Mouse (Mus musculus) thymus, postnatal 0 days (tissue): ENCODE results near the gene Nkapd1. TPM values are rescaled to one million over a fixed set of nuclear protein-coding genes. Genes with fewer than 3 reads are reported as not detected.
A peak's percentile ranks its signal among the peaks of the same experiment; 100 is the strongest.

ENCODE experiments used
- DNase-seq: peaks from one replicate; pipeline ENCODE4 v3.0.0-alpha.2; 2015; ENCODE audit warnings: low spot score
- polyA plus RNA-seq: library from polyadenylated mRNA; unstranded; fragments of >200 nt; fragmentation: Nextera tagmentation; extraction: Ambion mirVana; gene quantifications from 2 replicates; pipeline ENCODE4 v1.2.1, GENCODE M21; 2015

Gene Nkapd1
- polyA plus RNA-seq, 1 experiment from 2014 or later: 30.9 TPM

DNA sequence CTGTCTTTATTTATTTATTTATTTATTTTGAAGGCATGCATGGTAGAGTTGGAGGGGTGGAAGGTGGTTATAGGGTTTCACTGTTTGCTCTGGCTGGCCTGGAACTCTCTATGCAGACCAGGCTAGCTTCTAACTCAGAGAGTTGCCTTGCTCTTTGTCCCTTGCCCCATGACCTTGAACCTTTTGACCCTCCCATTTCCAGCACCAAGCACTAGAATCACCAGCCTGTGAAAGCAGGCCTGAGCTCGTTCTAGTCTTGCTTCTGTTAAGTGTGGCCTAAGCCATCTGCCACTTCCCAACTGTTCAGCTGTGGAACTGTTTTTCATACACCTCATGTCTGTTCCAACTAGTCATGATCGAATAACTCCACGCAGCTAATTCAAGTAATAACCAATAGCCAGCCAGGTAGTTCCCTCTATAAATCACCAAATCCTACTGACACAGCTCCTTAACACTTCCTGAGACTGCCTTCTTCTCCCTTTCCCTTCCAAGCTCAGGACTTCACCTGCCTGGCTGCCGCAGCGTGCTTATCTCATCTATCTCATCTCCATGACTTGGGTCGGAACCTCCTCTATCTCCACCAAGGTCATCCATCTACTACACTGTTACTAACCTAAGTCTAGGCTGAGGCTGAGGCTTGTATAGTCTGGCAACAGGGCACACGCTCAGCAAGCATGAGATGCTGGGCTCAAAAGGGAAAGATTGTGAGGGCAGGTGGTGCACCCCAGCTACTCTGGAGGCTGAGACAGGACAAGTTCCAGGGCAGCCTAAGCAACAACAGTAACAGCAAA lies 15.0 kb downstream of the Nkapd1 start:
- DNase-seq: no peak

DNA sequence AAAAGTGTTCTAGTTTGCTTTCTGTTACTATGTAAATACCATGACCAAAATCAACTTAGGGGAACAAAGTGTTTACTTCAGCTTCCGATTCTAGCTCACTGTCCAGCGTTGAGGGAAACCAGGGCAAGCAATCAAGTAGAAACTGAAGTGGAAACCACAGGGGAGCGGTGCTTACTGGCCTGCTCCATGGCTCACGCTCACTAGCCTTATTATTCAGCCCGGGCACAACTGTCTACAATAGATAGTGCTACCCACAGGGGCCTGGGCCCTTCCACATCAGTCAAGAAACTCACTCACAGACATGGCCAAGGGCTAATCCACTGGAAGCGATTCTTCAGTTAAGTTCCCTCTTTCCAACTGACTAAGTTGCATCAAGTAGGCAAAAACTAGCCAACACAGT lies 15.7 kb downstream of the Nkapd1 start:
- no peak for DNase-seq

DNA sequence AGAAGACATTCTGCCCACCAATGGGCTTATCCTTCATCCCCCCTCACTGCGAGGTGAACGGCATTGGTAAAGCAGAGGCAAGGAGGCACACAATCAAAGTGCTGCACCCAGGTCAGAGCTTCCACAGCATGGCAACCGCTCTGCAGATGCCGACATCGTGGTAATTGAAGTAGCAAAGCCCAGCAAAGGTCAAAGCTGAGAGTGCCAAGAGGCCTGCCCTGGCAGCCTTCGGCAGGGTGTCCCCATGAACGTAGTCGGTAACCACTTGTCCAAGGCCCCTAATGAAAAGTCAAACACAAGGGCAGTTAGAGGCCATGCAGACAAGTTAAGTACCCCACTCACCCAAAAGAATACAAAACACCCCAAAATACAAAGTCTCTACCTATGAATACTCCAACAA lies 20.3 kb downstream of the Nkapd1 start:
- no peak for DNase-seq

DNA sequence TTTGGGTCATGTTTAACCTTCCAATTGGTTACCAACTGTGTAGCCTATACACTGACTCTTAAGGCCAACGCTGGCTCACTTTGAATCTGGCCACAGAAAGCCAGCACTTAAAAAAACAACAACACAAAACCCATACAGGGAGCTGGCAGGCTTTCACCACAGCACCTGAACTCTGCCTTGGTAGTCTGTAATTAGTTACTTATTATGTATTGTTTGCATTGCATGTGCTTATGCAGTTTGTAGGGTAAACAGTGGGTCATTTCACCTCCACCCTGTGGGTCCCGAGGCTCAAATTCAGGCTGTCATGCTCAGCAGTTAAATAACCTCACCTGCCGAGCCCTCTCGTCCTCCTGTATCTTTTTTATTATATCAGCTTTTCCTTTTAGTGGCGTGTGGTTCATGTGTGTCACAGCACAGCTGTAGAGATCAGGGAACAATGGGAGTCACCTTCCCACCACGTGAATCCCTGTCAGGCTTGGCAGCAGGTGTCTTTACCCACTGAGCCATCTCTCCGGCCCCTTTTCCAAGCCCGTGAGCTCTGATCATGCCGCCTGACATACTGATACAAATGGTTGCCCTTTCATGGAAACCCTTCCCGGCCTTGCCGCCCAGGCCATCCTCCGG lies 22.4 kb downstream of the Nkapd1 start:
- DNase-seq: no peak

DNA sequence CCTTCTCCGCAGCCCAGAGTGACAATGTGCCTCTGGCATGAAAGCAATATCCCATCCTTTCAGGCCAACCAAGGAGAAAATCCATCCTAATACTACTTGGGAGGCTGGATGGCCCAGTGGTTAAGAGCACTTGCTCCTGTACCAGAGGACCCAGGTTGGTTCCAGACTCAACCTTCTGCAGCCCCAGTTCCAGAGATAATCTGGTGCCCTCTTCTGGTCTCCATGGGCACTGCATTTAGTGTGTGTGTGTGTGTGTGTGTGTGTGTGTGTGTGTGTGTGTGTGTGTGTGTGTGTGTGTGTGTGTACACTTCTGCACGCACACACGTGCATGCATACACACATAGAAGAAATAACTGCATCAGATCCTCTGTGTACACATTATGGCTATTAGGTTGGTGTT lies 23.7 kb downstream of the Nkapd1 start:
- peak; percentile 62 for DNase-seq

DNA sequence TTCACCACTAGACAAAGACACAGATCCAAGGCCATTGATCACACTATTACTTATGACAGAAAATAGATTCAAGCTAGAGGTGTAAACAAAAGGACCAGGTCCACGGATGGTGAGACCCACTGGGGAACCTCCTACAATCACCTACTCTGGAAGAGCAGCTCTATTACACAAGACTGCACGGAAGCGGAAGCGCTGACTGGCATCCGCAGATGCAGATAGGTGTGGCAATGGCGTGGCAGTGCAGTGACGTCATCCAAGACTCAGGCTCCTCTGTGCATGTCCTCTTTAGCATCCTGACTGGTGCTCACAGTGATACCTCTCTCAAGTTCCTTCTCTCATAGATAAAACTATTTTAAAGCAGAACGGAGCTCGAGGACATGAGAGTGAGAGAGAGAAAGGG lies 24.3 kb downstream of the Nkapd1 start:
- DNase-seq: no peak

DNA sequence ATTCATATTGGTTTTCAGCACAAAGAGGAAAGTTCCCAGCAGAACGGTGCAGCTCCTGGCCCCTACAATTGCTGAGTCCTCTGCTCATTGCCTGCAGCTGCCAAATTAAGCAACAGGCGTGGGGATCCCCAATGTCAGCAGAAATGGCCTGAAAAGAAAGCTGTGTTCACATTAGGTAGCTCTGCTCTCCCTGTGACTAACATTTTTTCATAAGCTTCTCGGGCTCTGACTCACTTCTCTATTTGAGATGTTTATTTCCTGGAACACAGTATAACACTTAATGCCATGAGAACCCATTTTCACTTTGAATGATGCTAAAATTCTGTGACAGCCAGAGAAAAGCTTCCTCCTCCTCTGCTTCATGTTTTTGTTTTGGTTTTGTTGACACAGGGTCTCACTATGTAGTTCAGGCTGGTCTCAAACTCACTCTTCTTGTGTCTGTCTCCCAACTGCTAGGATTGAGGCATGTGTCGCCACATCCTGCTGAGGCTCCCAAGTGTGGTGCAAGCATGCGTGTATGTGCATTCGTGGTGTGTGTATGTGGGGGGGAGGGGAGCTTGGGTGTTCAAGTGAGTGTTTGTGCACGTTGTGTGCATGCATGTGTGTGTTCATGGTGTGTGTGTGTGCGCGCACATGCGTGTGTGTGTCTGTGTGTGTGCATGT lies 26.3 kb downstream of the Nkapd1 start:
- peak; percentile 20 for DNase-seq

DNA sequence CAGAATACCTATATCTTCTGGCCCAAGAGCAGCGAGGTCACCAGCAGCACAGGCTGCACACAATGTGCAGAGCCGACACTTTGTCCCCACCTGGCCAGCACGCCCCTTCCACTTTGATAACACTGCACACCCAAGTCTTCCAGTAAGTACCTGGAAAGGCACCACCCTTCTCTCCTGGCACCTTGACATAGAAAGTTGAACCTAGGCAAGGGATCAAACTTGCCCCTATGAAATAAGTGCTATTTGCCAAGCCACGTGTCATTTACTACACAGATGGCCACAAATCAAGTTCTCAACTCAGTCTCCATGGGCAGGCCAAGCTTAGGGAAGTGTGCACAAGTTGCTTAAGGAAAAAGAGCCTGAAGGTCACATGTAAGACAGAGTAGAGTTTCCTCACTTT lies 30.3 kb downstream of the Nkapd1 start:
- DNase-seq: no peak

DNA sequence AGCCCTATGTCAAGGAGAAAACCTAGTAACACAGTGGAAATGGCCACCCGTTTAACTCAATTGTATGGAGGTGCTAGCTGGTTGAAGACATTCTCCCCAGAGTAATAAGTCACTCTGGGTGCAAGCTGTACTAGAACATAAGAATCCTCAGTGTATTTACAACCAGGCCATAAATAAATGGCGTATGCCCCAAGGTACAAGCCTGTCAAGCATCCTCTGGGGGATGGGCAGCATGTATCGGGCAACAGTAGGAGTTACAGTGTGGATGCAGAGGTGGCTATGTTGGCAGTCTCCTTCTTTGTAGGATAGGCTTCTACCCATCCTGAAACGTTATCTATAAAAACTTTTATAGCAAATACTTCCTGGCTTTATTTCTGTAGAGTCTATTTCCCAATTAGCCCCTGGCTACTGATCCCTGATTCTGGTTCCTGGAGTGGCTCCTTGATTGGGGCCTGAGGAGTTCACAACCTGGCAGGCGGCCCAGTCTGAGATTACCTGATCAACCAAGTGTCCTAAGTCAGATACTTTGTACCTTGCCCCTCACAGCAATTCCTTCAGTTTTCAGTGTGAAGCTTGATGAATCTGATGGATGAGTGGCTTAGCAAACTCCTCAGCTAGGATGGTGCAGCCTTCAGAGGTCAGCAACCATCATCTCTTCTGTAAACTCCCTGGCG lies 32.0 kb downstream of the Nkapd1 start:
- no peak for DNase-seq

DNA sequence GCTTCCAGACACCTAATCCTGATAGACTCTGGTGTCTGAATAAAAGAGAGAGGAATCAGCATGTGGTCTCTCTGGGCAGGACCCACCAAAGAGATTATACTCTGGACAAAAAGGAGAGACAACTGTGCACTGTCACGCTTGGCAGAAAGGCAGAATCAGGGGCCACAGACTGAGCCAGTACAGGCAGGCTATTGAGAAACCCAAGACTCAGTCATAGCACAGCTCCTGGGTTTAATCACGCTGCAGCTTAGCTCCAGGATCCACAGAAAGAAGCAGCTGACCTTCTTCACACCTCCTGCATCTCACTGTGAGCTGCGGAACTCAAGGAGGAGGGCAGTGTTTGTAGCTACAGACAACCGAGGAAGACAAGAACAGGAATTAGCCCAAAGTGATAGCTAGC lies 36.9 kb downstream of the Nkapd1 start:
- no peak for DNase-seq

DNA sequence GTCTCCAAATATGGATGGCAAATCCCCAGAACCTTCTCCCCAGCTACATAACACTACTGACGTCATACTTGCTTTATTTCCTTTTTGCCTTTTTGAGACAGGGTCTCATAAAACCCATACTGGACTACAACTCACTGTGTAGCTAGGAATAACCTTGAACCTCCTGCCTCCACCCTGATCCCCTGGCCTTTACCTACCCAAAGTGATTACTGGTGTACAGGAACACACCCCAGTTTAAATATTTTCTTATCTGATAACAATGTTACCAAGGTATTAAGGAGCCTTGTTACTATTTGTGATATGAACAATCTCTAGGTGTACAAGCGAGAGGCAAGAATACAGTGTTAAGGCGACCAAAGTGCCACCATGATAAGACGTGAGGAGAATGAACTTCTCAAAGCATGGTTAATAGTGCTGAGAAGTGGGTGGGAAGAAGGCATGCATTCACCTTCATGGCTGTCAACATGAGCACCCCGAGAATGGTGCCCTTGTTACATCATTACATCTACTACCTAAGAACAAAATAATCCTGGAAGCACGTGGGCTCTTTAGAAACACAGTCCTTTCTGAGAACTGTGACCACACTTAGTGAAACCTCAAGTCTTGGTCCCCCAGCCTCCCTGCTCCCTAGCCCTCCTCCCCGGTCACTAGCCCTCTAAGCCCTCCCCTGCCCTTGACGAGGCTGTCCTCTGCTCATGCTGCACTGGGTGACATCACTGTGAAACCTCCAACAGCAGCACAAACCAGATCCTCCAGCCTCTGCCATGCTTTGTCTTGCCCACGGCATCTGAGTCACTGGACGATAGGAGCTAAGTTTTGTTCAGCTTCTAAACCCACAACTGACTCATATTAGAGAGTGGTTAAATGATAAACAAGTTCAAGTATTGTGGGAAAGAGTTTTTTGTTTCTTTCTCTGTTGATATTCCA lies 47.4 kb downstream of the Nkapd1 start:
- no peak for DNase-seq

DNA sequence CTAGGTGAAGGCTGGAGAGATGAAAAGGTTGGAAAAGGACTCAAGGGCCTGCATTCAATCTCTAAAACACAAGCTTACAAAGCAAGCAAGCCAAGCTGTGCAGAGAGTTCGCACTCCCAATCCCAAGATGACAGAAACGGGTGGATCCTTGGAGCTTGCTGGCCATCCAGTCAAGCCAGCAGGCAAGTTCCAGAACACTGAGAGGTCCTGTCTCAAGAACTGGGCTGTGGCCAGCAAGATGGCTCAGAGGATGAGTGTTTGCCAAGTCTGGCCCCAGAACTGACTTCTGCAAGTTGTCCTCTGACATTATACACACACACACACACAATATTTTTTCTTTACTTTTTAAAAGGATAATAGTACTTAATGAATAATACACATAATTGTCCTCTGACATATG lies 49.4 kb downstream of the Nkapd1 start:
- no peak for DNase-seq

DNA sequence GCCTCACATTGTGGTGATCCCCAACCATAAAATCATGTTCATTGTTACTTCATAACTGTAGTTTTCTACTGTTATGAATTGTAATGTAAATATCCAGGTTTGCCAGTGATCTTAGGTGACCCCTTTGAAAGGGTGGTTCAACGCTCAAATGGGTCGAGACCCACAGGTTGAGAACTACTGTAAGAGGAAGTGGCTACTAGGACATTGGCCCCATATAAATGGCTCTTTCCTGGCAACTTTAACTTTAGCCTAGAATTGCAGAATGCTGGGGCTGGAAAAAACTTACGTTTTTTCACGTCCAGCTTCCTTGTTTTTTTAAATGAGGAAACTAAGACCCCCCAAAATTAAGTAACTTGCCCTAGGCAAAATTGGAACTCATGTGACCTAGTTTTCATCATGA lies 49.9 kb downstream of the Nkapd1 start:
- no peak for DNase-seq

DNA sequence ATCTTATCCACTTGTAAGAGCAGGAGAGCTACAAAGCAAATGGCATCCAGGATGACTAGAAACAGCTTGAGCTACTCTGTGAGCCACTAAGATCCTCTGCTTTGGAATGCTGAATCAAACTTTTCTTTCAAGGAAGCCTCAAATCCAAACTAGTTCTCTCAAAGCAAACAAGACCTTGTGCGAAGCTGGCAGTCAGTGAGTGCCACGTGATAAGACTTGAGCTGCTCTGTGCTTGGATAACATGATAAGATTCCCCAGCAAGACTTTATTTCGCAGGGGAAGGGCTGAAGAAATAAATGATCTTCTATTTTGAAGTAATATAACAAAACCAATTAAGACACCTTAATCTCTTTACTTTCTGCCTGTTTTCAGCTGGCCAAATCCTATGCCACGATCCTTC lies 51.3 kb downstream of the Nkapd1 start:
- DNase-seq: no peak

DNA sequence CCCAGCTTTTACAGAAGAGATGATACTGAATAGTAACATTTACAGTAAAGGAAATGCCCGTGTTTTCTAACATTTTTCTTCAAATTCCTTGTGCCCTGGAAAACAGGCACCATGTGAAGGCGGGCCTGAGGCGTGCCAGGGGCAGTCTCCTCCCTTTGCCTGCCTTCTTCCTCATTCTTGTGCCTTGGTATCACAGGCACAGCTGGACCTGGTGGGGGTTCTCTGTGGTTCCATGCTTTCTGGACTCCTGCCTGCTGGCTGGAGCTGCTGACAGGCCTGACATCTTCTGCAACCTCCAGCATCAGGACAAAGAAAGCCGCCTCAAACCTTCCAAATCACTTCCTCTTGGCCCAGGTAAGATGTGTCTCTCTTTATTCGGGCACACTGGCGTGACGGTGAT lies 52.1 kb downstream of the Nkapd1 start:
- DNase-seq: no peak

DNA sequence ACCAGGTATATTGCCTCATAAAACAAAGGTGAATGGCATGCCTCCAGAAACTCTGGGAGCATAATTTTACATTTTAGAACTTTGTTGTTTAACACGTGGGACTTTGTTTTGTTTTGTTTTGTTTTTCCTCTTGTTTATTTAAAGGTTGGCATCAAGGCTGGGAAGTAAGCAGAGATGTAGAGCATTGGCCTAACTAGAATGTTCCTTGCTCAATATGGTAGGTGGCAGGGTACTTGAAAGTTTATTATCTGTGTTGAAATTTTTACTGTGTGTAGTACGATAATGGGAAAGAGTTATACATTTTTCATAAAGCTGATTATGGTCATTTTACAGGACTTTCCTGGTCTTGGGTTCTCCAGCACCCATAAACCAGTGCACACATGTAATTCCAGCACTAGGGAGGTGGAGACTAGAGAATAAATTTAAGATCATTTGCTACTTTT lies 55.3 kb downstream of the Nkapd1 start:
- no peak for DNase-seq

DNA sequence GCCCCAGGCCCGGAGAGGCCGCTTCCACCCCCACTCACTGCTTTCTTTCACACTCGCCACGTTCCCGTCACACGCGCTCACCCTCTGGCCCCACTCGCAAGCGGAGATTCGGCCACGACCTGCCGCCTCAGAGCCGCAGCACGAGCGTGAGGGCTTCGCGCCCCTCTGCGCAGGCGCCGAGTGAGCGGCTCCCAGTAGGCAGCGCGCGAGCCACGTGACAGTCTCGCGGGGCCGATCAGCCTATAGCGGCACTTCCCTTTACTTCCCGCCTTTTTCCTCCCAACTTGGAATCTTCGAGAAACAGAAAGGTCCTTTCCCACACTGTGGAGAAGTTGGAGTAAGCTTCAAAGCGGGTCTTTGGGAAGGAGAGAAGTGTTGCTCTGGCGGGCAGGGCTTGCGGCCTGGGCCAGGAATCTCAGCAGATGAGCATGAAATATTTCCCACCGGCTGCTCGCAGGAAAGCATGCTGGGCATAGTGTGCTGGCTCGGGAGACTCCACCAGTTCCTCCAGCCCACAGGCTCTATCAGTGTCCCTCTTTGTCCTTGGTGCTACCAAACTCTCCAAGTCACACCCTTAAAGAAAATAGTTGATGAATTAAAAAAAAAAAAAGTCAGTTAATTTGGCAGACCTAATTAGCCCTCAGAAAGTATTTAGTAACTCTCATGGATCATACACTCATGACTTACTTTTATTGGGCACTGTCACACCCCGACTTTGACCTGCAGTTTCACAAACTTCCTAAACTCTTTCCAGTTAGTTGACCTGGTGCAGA lies 55.9 kb downstream of the Nkapd1 start, which contains the start of gene Tex12:
Gene Tex12 (minus strand): TSS at position 181 of the 773 bp plus-strand sequence.
- DNase-seq: no peak
